Mouse (Mus musculus) C2C12 (cell line): ENCODE data around the gene Uck2.

Source experiments
- CEBPB ChIP-seq: IDR thresholded peaks from one replicate; pipeline ENCODE4 v1.6.1; 2011; ENCODE audit warnings: low read depth, mild to moderate bottlenecking, control low read depth, moderate library complexity
- CTCF ChIP-seq: IDR thresholded peaks from one replicate; pipeline ENCODE4 v1.5.1; 2011; ENCODE audit not compliant: control insufficient read depth, insufficient read depth, insufficient read length
- FOSL1 ChIP-seq: IDR thresholded peaks from one replicate; pipeline ENCODE4 v1.8.0; 2011; ENCODE audit warnings: mild to moderate bottlenecking, low read length; ENCODE audit not compliant: poor library complexity, insufficient read depth, severe bottlenecking
- MAX ChIP-seq: IDR thresholded peaks from one replicate; pipeline ENCODE4 v1.6.1; 2011; ENCODE audit warnings: mild to moderate bottlenecking, control low read depth
- MYOD1 ChIP-seq: IDR thresholded peaks from one replicate; pipeline ENCODE4 v1.6.1; 2011; ENCODE audit warnings: low read depth; ENCODE audit not compliant: control insufficient read depth, insufficient read length
- MYOG ChIP-seq: IDR thresholded peaks from one replicate; pipeline ENCODE4 v1.6.1; 2011; ENCODE audit not compliant: control insufficient read depth, insufficient read length; ENCODE audit errors: extremely low read depth
- USF1 ChIP-seq: IDR thresholded peaks from one replicate; pipeline ENCODE4 v1.6.1; 2011; ENCODE audit warnings: low read depth, mild to moderate bottlenecking, control low read depth, moderate library complexity

- TF ChIP-seq CTCF (no peak), CEBPB (no peak), MYOD1 (no peak), USF1 (no peak), FOSL1 (no peak), MYOG (no peak), MAX (no peak)
Measured at GRCm38 (mm10) chr1:167205177-167205750, 79.9 kb downstream of the Uck2 start.
